Mouse (Mus musculus) urinary bladder, postnatal 14 days (tissue): ENCODE results near the gene Fermt3.

Source experiments
- DNase-seq: peaks from one replicate; pipeline ENCODE4 v3.0.0; 2021; ENCODE audit warnings: low spot score

Fermt3 gene

GRCm38 (mm10) chr19:6971644-6972043 lies 47.6 kb downstream of the Fermt3 start:
- no peak for DNase-seq

GRCm38 (mm10) chr19:6970460-6971085 lies 48.7 kb downstream of the Fermt3 start:
- peak; percentile 45 for DNase-seq

DNA sequence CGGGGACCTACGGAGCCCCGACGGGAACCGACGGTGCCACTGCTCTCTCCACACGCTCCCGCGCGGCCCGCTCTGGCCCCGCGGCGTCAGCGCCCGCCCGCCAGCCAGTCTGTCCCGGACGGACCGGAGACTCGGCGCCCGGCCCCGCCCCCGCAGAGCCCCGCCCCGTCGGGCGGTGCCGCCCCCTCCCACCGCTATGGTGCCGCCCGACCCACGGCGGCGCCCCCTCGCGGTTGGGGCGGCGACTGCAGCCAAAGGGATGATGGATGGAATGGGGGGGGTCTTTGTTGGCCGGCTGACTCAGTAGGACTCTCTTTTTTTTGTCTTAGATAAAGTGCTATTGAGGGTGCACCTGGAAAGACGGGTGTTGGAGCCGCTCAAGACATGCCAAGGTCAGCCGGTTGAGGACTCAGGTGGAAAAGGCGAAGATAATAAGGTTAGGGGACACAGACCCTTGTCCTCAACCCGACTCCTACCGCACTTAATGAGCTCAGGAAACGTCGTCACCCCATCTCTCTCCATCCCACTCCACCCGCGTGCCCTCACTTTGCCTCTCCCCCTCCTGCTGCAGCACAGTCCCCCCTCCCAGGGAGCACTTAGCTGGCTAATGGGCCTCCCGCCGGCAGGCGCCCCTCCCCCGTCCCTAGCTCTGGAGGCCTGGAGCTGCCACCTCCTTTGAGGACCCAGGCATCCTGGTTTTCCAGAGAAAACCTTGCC lies 49.4 kb downstream of the Fermt3 start:
- peak; percentile 82 for DNase-seq

- no peak for DNase-seq
These were observed 50.0 kb downstream of the Fermt3 start for GRCm38 (mm10) chr19:6969291-6969664.

DNA sequence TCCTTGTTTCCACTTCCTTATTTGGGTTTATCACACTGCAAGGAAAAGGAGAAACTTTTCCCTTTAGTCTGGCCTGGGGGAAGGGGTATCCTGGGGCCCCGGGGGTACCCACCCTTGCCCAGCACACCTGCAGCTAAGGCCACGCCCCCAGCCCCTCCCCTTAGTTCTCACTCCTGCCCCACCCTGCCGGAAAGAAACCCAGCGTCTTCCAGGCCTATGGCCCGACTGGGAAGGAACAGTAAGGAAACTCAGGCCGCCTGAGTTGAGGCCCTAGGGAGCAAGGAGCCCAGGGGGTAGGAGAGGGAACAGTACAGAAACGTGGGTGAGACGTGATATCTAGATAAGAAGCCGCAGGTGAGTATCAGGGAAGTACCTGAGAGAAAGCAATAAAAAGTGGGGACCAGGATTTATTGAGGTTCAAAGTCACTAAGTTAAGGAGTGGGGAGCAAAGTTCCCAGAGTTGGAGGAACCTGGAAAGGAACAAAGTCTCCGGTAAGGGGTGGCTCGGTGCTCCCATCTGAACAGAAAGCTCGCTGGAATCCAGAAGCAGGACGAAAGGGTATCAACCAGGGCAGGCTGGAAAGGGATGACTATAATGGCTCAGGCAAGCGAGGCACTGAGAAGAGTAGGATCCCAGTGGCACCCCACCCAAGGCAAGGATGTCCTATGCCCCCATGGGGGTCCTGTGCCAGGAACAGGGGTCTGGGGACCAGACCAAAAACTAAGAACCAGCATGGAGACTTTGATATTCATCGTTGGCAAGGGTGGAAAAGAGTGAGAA lies 50.6 kb downstream of the Fermt3 start:
- DNase-seq = peak; percentile 71

- no peak for DNase-seq
These were observed 62.8 kb downstream of the Fermt3 start for GRCm38 (mm10) chr19:6956461-6956860.

- no peak for DNase-seq
These were observed 63.8 kb downstream of the Fermt3 start for GRCm38 (mm10) chr19:6955424-6955823.

DNA sequence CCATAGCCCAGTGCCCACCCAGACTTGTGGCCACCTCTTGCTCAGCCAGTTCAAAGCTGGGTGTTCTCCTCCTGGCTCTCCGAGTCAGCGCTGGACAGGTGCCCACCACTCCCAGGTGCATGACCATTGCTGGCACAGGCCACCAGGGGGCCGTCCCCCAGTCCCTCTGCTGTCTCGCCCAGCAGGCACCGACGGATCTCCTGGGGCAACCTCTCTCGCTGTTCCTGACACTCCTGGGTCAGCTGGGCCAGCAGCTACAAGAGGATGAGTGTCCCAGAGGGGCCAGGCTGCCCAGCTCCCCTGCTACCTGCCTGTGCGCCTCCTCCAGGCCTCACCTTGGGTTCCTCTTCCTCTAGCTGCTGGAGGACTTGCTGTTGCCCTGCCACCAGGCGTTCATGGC lies 65.2 kb downstream of the Fermt3 start:
- DNase-seq = peak; percentile 72

DNA sequence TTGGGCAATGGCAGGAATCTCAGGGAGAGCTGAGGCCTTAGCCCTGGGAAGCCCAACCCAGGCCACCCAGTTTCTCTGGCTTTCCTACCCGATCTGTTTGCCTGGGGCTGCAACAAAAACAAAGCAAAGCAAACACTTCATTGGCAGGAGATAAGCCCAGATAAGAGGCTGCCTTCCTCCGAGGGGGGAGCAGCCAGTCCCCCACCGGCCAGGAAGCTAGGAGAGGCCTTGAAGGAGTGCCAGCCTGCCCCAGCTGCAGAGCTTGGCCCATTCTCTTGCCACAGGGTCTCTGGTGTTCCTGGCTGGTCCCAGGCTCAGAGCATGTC lies 66.6 kb downstream of the Fermt3 start:
- peak; percentile 78 for DNase-seq

DNA sequence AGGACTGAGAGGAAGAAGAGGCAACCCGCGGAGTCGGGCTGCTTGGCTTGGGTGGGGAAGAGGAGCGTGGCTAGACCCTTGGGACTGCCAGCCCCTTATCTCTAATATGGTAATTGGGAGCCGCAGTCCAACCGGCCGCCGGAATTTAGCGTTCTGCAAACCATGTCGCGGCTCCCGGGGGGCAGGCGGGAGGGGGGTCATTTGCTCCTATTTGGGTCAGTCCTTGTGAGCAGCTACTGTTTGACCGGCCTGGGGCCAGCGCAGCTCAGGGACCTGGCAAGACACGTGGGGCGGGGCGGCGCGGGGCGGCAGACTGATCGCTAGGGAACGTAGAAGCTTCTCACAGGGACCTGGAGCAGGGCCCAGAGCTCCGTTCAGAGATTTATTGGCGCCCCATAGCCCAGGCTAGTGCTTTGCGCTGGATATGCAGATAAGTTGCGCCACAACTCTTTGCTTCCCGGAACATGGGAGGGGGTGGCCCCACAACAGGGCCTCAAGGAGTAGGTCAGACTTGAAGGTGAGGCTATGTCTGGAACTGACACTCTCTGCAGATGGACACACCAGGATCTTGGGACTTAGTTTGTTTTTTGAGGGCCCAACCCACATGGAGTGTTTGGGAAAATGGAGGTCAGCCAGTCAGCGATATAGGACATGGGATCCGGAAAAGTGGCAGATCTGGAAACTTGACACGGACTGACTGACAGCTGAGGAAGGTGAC lies 67.1 kb downstream of the Fermt3 start:
- peak; percentile 85 for DNase-seq

DNA sequence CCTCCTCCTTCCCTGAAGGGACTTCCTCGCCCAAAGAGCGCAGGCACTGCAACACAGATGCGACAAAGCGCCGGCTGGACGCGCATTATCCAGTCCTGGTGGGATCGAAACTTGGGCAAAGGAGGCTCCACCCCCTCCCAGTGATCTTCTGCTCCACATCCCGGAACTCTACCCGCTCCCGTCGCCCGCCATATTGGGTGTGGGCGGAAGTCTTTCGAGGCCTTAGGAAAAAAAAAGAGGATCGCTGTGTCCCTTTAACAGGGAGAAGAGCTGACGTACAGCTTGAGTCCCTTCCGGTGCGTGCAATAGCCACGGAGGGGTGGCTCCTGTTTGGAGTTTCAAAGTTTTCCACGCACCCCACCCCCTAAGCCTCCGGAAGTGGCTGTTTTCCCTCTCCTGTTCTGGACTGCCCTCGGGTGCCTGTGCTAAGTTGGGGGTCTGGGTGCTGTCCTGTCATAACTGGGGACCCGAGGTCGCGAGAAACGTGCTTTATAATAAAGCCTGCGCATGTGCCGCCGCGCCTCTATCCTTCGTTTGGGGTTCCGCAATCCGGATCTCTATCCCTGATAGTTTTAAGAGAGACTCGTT lies 67.8 kb downstream of the Fermt3 start:
- DNase-seq = peak; percentile 95

DNA sequence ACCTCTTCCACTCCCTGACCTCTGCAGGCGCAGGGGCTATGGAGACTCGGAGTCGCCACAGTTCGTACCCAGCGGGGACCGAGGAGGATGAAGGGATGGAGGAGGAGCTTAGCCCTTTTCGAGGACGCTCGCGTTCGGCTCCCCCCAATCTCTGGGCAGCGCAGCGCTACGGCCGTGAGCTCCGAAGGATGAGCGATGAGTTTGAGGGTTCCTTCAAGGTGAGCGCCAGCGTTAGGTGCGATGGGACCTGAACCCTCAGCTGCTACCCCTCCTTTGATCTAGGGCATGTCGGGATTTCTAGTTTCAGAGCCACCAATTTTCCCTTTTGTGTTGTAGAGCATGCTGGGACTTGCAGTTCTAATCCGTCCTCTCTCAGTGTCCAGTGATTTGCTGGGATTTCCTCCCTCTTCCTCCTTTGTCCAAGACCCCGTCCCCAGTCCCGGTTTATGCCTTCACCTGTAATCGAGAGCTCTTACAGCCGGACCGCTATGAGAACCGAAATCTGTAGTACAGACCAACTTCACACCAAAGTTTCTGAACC lies 68.6 kb downstream of the Fermt3 start:
- peak; percentile 53 for DNase-seq

DNA sequence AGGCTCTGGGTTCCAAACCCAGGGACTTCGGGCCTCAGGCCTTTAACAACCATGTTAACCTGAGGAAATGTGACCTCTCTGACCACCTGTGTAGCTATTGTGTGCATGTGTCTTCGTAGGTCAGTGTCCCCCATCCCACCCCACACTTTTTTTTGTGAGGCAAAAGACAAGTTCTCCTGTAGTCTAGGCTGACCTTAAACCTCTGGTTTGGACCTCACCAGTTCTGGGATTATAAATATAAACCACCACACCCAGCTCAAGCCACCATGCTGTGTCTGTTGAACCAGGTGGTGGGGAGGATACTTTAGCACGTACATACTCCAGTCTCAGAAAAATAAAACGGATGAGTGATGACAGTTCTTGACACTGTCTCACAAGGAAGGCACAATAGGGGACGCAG lies 69.3 kb downstream of the Fermt3 start:
- DNase-seq = no peak

GRCm38 (mm10) chr19:6949532-6949931 lies 69.7 kb downstream of the Fermt3 start:
- no peak for DNase-seq
